Mouse (Mus musculus): ENCODE measurements at regions not wholly inside any gene's neighbourhood (a gene's known extent, or its start where the extent isn't known, plus 50 kb on each side); places are given as distances from the start of the nearest gene placed in this dataset.

DNA sequence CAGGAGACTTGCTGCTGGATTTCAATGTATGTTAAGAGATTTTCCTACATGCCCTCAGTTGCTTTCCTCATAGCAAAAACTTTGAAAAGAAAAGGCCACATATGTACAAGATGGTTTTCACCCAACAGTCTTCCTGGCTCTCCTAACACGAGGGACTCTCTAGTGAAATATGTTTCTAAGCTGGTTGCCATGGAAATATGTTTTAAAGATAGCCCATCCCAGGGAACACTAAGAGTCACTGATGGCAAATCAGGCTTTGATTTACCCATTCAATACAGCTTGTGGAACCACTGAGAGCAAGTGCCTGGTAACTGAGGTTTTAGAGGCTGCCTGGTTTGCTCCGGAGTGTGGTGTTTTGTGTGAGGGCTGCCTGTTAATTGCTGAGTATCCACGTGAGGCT, 547.3 kb upstream of the Nbea start:
- TF ChIP-seq CTCF (IDR thresholded peaks at IDR 0.05; ENCODE audit: low read depth) (no peak), EP300 (IDR thresholded peaks at IDR 0.05; ENCODE audit: low read depth) (no peak)
